Mouse (Mus musculus) lung, adult 2 months (tissue): ENCODE data around the gene Cldn9.

Source experiments
- CTCF ChIP-seq: fragments of 200-500 bp; IDR thresholded peaks from 2 replicates; pipeline ENCODE4 v1.5.1; 2011; ENCODE audit warnings: mild to moderate bottlenecking, low read length, control low read depth; ENCODE audit not compliant: insufficient read depth
- POLR2A ChIP-seq: fragments of 200-500 bp; IDR thresholded peaks from 2 replicates; pipeline ENCODE4 v1.6.1; 2011; ENCODE audit warnings: low read depth, mild to moderate bottlenecking, control low read depth, low read length, borderline replicate concordance; ENCODE audit errors: extremely low read depth

- TF ChIP-seq CTCF, result no peak
- no peak for TF ChIP-seq POLR2A
Measured at GRCm38 (mm10) chr17:23653324-23653723, 30.5 kb downstream of the Cldn9 start.
